Mouse (Mus musculus) embryo, embryonic 10.5 days (tissue): ENCODE measurements around the gene Cd300ld3.

Source experiments
- DNase-seq: peaks from one replicate; pipeline ENCODE4 v3.0.0-alpha.2; 2015; ENCODE audit warnings: low spot score

Gene Cd300ld3

DNA sequence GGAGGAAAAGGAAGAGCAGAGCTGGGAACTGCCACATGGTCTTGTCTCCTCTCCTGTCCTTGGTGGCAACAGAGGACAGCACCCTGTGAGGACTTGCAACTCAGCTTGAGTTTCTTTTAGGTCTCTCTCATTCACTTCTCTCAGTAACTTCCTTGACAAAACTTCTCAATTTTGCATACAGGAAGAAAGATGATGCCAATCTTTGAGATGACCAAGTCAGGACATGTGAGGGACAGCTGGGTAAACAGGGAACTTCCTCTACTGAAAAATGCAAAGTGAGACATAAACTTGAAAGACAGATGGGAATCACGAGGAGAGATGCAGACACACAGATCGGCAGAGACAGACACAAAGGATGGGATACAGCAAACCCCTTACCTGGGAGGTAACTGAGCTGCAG, at the start of gene Cd300ld3:
Gene Cd300ld3, minus strand, starts transcription at position 151 of the 400 bp plus-strand sequence.
- no peak for DNase-seq

DNA sequence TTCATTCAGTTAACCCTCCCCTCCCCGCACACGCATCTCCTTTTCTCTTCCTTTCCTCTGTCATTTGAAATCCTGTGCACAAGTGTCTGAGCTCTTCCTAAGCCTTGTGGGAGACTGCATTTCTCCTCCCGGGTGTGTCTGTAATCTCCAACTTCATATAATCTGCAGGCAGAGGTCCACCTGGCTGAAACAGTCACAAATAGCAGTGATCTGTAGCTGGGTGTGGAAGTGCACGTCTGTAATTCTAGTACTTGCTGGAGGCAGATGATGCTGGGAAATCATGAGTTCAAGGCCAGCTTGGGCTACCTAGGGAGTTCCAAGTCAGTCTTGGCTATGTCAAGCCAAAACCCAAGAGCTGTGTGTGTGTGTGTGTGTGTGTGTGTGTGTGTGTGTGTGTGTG, 43.9 kb upstream of the Cd300ld3 start:
- DNase-seq, result no peak

DNA sequence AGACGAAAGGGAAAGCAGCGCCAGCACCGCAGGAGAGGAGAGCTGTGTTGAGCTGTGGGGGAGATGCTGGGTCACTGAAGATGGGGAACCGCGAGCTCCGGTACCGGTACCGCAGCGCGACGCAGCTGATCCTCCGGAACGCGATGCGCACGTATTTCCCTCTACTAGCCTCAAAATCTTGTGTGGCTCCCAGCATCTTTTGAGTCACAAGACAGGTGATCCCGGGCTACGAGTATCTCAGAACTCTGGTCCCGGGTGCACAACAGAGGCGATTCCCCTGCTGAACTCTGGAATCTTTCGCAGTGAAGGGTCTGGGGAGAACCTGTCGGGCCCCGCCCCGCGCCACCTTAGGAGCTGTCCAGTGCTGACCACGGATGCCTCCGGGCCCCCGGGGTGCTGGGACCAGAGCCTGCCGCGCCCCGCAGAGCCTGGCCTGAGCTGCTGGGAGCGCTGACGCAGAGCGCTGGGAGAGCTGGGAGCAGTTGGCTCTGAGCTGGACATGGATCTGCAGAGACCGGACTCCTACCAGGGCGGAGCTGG, 43.2 kb upstream of the Cd300ld3 start, which contains the start of gene Rab37:
Gene Rab37, plus strand, starts transcription at position 70 of the 540 bp plus-strand sequence.
- DNase-seq, result peak; percentile 56

DNA sequence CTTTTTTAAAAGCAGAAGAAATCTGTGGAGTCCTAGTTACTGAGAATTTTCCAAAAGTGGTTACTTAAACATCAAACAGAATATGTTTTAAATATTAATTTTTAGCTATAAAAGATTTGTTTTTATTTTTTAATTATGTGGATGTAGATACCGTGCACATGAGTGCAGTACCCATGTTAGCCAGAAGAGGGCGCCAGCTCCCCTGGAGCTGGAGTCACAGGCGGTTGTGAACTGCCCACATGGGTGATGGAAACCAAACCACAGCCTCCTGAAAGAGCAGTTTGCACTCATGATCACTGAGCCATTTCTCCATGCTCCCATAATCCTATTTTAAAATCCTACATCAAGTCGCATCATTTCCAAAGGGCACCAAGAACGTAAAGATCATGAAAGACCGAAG, 41.6 kb upstream of the Cd300ld3 start:
- no peak for DNase-seq

DNA sequence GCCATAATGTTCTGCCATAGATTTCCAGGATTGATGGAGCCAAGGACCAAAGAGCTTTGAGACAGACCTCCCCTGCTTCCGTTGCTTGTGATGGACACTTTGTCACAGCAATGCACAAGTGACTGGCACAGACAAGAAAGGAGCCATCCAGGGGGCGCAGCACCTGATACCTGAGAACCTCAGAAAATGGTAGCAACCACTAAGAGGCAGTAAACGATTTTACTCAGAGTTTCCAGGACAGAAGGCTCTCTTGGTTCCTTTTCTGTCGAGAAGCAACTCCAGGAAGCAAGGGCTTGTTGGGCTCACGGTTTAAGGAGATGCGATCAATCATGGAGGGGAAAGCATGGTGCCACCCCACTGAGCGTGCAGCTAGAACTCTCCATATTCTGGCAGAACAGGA, 38.0 kb upstream of the Cd300ld3 start:
- no peak for DNase-seq

DNA sequence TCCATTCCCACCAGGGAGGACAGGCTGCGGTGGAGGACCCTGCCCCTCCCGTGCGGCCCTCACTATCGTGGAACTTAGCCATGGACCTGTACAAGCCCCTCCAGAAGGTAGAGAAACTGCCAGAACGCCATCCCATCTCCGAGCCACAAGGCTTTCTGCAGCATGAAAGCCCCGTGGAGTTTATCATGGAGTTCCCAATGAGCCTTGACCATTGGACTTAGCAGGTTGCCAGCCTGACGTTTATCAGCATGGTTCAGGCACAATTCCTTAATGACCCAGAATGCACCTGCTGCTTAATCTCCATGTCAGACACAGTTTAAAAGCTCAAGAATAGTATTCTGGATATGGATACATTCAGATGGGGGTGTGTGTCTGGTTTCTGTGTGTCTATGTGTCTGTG, 36.9 kb upstream of the Cd300ld3 start:
- DNase-seq, result no peak

DNA sequence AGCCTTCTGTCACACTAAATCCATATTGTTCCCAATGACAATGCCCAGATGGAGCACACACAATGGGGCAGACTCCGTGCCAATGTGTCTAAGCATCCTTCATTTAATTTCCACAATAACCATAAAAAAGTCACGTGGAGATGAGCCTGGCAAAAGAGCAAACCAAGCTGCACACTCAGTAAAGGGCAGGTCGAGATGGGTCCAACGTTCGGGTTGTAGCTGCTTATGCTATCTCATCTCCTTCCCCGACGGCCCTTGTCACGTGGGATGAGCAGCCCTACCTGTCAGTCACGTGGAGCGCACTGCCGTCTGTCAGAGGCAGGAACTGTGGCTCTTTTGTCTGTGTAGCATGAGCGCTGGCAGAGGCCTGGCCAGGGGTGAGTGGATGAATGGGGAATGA, 36.4 kb upstream of the Cd300ld3 start:
- no peak for DNase-seq

DNA sequence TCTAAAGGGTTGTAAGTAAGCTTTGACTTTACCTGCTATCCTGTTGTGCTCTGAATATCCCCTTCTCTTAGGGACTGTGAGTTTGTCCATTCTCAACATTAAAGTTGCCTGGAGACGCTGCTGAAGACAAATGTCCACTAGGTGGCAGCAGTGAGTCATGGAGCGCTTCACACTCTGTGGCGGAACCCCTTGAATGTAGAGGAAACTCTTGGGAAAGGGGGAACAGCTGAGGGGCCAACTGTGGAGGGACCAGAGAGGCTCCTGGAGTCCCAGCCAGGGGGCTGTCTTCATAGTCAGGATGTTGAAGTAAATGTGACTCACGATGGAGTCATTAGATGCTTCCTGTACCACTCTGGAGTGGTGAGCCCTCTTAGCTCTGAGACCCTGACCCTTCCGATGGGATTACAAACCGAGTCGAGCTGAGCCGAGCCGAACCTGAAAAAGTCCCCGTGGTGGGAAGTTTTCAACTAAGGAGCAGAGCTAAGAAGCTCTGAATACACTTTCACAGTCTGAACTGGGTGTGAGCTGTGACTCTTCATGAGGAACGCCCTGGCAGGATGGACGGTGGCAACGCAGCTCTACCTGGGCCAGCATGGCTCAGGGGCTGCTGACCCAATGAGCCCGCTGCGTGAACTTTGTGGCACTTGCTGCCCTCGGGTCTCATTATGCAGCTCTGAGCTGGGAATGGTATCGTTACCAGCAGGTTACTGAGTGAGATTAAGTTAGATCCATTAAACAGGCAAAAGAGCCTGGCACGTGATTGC, 35.3 kb upstream of the Cd300ld3 start:
- peak; percentile 91 for DNase-seq

DNA sequence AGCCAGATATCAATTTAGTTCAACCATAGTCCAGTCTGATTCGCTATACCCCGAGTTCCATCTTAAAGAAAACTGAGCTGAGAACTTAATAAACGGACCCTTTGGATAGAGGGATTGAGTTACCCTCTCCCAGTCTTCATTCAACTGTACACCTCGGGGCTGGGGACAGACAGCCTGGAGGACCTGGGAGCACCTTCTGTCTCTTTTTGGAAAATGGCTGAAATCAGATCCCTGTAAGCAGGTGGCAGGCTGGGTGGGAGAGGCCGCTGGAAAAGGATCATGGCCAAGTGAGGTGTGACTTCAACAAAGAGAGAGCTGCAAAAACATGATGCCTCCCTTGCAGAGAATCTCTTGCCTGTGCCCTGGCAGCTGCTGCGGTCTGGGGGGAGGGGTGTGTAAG, 34.0 kb upstream of the Cd300ld3 start:
- no peak for DNase-seq

DNA sequence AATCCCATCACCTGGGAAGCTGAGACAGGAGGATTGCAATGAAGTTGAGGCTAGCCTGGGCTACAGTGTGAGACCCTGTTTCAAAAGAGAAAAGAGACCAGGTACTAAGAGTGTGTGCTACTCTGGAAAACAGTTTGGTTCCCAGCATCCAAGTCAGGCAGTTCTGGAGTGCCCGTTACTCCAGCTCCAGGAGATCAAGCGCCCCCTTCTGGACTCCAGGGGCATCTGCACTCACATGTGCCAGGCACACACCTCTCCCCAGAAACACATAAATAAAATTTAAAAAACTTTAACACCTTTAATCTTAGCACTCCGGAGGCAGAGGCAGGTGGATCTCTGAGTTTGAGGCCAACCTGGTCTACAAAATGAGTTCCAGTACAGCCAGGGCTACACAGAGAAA, 33.2 kb upstream of the Cd300ld3 start:
- no peak for DNase-seq

DNA sequence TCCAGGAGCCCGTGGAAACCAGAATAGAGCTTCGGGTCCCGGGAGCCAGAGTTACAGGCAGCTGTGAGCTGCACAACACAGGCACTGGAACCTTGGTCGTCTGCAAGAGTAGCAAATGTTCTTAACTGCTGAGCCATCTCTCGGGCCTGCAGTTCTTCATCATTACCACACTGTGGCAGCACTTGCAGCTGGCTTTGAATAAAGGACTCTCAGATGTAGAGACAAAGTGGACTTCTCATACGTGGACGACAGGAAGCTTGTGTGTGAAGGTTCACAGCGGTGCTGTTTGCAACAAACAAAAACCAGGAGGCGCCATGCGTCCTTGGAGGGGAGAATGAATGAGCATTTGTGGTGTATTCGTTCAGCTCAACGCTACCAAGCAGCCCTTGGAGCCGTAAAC, 32.7 kb upstream of the Cd300ld3 start:
- peak; percentile 89 for DNase-seq

DNA sequence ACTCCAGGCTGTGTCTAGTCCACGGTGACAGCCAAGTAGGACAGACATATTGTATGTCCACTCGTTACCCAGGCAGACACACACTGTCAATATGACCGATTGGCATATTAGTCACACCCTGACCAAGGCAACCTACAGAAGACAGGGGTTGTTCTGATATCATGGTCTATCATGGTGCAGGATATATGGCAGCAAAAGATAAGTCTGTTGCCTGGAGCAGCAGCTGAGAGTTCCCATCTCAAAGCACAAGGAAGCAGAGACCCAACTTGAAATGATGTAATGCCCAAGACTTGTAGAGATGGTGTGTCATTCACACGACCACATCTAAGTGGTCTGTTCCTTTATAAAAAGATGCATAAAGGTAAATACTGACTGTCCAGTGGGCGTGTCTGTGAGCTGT, 30.5 kb upstream of the Cd300ld3 start:
- DNase-seq, result no peak

DNA sequence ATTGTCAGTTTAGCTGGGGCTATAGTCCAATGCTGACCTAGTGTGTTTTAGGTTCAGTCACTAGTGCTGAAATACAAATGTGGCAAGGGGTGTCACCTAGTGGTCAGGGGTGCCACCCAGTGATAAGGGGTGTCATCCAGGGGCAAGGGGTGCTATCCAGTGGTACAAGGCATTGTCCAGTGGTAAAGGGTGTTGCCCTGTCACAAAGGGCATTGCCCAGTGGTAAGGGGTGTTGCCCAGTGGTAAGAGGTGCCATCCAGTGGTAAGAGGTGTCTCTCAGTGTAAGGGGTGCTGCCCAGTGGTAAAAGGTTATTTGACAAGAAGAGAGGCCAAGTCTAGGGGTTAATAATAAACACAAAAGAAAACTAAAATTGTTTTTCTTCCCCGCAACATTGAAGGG, 29.2 kb upstream of the Cd300ld3 start:
- no peak for DNase-seq

DNA sequence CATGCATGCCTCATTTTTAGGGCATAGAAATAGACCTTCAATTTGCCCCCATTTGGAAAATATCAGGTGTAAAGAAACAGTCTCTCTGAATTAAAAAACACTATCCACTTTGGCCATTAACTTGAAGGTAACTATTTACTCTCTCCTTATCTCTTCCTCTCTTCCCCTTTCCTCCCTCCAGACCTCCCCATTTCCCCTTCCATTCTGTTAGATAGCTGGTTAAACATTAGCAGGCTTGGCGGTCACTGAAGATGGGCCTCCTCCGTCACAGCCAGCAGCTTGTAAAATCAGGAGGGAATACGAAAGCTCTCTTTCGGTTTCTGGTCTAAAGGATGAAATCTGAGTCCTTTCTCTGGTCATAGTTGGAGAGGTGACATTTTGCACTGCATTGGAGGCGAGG, 27.6 kb upstream of the Cd300ld3 start:
- DNase-seq, result no peak

DNA sequence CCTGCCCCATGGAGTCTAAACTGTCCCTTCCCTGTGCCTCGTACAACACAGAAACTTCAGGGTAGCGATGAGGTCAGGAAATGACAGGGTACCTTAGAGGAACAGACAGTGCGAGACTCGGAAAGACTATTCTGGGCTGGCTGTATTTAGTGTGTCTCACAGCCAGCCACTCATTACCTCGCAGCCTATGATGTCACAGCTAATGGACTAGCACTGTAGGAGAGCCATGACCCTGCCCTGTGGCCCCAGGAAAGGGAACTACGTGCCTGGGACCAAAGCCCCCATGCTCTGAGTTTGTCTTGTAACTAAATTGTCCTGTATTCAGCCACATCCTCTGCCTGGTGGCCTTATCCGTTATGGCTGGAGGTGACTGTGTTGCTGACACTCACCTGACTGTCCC, 27.2 kb upstream of the Cd300ld3 start:
- no peak for DNase-seq

DNA sequence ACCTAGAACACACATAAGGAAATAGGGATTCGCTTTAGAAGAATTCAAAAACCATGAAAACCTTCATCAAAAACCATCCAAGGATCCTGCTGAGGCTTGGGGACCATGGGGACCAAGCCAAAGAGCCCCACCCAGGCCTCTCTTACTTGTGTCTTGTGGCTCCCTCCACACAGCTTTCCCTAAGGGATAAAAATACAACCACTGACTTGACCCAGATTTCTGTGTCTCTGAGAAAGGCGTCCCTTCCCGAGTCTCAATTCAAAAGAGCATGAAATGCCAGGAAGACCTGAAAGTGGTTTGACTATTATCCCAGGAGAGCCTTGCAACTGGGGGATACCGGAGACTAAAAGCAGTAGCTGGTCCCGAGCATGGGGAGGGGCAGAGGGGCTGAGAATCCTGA, 24.8 kb upstream of the Cd300ld3 start:
- no peak for DNase-seq

DNA sequence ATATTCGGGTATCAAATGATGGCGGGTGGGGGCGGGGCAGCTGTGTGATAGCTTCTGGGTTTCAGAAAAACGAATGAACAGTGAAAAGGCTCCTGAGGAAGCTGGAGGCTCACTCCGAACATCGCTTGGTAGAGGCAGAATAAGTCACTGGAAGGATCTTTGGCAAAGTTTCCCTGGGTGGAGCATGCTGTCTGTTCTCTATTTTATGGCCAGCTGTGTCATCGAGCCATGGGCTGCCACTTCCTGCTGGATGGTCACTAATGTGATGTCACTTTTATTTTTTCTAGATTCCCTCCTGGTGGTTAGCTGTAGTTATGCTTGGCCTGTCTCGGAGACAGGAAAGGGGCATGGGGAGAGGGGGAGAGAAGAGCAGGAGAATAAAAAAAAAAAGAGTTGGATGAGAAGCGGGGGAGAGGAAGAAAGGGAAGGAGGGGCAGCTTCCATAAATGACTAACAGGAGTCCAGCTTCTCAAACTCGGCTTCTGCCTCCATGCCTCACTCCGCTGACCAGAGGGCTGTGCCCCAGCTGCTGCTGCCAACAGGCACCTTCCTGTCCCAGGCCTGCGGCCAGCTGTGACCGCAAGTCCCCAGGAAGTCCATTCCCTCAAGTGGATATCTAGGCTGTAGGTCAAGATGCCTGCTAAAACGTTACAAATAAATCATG, 23.6 kb upstream of the Cd300ld3 start:
- DNase-seq, result peak; percentile 64

DNA sequence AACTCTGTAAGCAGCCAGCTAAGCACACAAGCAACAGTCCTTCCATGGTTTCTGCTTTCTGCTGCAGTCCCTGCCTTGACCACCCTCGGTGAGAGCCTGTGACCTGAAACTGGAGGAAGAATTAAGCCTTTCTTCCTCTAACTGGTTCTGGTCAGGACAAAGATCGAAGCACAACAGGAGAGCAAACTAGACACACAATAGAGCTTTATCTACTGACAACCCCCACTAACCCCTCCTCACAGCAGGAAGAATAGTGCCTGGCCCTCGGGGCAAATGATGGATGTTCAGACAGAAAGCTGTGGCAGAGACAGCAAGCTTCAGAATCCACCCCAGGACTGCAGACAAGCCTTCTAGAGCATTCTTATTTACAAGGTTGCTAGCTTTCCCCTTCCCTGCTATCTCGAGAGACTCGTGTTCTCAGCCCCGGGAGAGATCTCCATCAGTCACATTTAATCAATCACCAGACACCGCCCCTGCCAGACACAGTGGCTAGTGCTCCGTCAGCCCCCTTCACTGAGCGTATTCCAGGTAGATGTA, 22.9 kb upstream of the Cd300ld3 start:
- DNase-seq, result peak; percentile 77

DNA sequence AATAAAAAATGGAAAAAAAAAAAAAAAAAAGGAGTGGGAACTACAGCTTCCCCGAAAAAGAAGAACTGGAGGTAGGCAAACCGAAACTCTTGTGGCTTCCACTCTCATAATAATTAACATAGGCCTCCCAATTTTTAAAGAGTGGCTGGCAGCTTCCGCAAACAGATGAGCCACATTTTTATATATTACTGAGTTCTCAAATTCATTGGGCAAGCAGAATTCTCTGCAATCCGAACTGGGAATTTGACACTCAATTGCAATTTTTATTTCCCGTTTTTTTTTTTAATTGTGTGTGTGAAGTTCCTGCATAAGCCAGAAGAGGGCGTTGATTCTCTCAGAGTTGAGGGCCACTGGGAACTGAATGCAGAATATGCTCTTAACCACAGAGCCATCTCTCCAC, 18.6 kb upstream of the Cd300ld3 start:
- no peak for DNase-seq

DNA sequence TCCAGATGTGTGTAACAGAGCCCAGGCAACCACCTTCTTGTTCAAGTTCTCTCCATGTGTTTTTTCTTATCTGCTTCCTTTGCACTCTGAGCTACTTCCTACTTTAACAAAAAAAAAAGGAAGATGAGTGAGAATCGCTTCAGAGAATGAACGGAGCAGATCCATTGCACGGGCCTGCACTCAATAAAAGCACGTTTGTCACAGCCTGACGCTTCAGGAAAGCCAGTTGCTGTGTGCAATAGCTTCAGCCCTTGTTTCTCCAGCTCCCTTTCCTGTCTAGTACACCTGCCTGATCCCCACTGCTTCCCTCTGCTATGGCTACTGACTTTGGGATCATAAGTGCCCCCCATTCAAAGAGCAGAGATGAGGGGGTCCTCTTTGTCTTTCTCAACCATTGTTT, 13.9 kb upstream of the Cd300ld3 start, which contains the start of gene Cd300e:
Gene Cd300e, minus strand, starts transcription at position 101 of the 400 bp plus-strand sequence.
- DNase-seq, result no peak

DNA sequence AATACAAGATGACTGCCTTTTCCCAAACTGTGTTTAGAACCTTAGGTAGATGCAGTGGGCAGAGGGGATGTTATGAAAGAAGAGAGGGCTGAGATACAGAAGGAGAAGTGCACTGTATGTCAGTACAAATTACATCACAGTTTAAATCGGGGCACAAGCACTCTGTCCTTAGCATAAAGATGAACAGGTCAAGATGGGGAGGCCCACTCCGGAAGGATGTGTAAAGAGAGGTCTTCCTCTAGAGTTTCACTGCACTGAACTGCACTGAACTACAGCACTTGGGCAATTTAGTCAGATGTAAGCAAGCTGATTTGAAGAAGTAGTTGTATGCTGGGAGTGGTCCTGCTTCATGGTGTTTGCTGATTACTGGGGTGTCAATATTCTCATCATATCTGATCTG, 11.6 kb upstream of the Cd300ld3 start:
- DNase-seq, result no peak

DNA sequence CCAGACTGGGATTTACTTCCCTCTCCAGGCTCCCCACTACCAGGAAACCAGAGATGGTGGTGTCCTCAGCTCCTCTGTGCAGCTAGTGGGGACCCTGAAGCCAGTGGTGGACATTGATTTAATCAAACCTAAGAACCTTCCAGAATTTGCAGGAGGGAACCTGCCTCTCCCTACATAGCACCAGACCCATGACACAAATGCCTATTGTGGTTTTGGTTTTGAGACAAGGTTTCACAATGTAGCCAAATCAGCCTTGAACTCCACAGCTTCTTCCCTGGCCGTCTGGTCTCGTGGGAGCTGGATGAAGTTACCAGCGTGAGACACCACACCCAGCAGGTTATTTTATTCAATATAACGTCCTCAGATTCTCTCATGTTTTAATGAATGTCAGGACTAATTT, 10.5 kb upstream of the Cd300ld3 start:
- no peak for DNase-seq

DNA sequence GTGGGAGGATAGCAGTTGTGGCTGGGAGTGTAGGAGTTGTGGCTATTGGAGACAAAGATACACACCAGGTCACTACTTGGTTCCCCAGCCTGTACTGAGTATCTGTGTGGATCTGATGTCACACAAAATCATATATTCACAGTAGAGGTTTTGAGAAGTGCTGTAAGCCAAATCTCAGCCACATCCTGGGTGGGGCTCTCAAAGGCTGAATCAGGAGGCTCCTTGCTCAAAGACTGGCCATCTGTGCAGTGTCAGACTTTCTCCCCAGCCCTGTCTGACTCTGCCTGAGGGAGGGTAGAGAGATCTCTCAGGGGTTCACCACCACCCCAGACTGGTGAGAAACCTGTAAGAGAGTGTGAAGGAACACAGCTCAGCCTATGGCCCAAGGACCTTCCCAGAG, 6.3 kb upstream of the Cd300ld3 start:
- no peak for DNase-seq
